Mouse (Mus musculus): Measurements from ENCODE around the gene Gm17455. TPM values are rescaled to one million over a fixed set of nuclear protein-coding genes. Genes with fewer than 3 reads are reported as not detected.
A peak's percentile ranks its signal among the peaks of the same experiment; 100 is the strongest.

Gm17455 gene
- polyA plus RNA-seq, 1 experiment from 2014 or later: 0.72 TPM

GRCm38 (mm10) chr10:60357441-60357840 lies 42.1 kb upstream of the Gm17455 start:
- Histone ChIP-seq H3K27ac (ENCODE audit: low read length) (no peak overlapping the region), H3K9ac (ENCODE audit: low read depth, low read length) (no peak overlapping the region), H3K4me1 (ENCODE audit: control insufficient read depth, insufficient read depth, low read length) (peaks cover 18% of the 10 kb centered on the region), H3K4me2 (ENCODE audit: low read depth, low read length) (no peak overlapping the region), H3K4me3 (ENCODE audit: low read length) (no peak overlapping the region), H3K27me3 (replicated peaks; ENCODE audit: control insufficient read depth, insufficient read depth, low read length) (no peaks in the 10 kb centered on the region), H3K36me3 (ENCODE audit: control insufficient read depth, insufficient read depth, low read length) (0 out of 2 replicates have a peak, but pooled peaks cover 2% of the 10 kb centered on the region), H3K9me3 (ENCODE audit: control insufficient read depth, low read length) (no peaks in the 10 kb centered on the region)
- WGBS: 88% methylated on average over 4 of the region's 4 CpGs
- ATAC-seq: no peak

- H3K36me3 ChIP-seq (ENCODE audit: control insufficient read depth, insufficient read depth, low read length): 0 out of 2 replicates have a peak, but pooled peaks cover 2% of the 10 kb centered on the region
- H3K9me3 ChIP-seq (ENCODE audit: control insufficient read depth, low read length): no peaks in the 10 kb centered on the region
- no peaks in the 10 kb centered on the region for H3K27me3 ChIP-seq (replicated peaks; ENCODE audit: control insufficient read depth, insufficient read depth, low read length)
- H3K27ac ChIP-seq (ENCODE audit: low read length): no peak overlapping the region
- no peak overlapping the region for H3K9ac ChIP-seq (ENCODE audit: low read depth, low read length)
- WGBS: 95% methylated on average over 14 of the region's 14 CpGs
- no peak overlapping the region for H3K4me2 ChIP-seq (ENCODE audit: low read depth, low read length)
- no peak for ATAC-seq
- peaks cover 20% of the 10 kb centered on the region for H3K4me1 ChIP-seq (ENCODE audit: control insufficient read depth, insufficient read depth, low read length)
- H3K4me3 ChIP-seq (ENCODE audit: low read length): no peak overlapping the region
Observed at GRCm38 (mm10) chr10:60357901-60358300, 41.6 kb upstream of the Gm17455 start.

GRCm38 (mm10) chr10:60358776-60359175 lies 40.8 kb upstream of the Gm17455 start:
- no peak for ATAC-seq
- H3K9me3 ChIP-seq (ENCODE audit: control insufficient read depth, low read length): no peaks in the 10 kb centered on the region
- no peak overlapping the region for H3K4me2 ChIP-seq (ENCODE audit: low read depth, low read length)
- H3K4me1 ChIP-seq (ENCODE audit: control insufficient read depth, insufficient read depth, low read length): peaks cover 20% of the 10 kb centered on the region
- H3K4me3 ChIP-seq (ENCODE audit: low read length): no peak overlapping the region
- H3K27ac ChIP-seq (ENCODE audit: low read length): no peak overlapping the region
- no peak overlapping the region for H3K9ac ChIP-seq (ENCODE audit: low read depth, low read length)
- H3K36me3 ChIP-seq (ENCODE audit: control insufficient read depth, insufficient read depth, low read length): 0 out of 2 replicates have a peak, but pooled peaks cover 2% of the 10 kb centered on the region
- H3K27me3 ChIP-seq (replicated peaks; ENCODE audit: control insufficient read depth, insufficient read depth, low read length): no peaks in the 10 kb centered on the region
- 61% methylated on average over 4 of the region's 4 CpGs for WGBS

GRCm38 (mm10) chr10:60361615-60362309 lies 37.8 kb upstream of the Gm17455 start:
- Histone ChIP-seq H3K9me3 (ENCODE audit: control insufficient read depth, low read length) (no peaks in the 10 kb centered on the region), H3K27me3 (replicated peaks; ENCODE audit: control insufficient read depth, insufficient read depth, low read length) (no peaks in the 10 kb centered on the region; the same call in 1 of the 2 replicates), H3K27ac (ENCODE audit: low read length) (peak overlapping the region; percentile 63), H3K4me3 (ENCODE audit: low read length) (no peak overlapping the region), H3K4me1 (ENCODE audit: control insufficient read depth, insufficient read depth, low read length) (peaks cover 20% of the 10 kb centered on the region), H3K9ac (ENCODE audit: low read depth, low read length) (peak overlapping the region; percentile 22; the same call in 1 of the 2 replicates), H3K4me2 (ENCODE audit: low read depth, low read length) (peak overlapping the region; percentile 3; the same call in 1 of the 2 replicates), H3K36me3 (ENCODE audit: control insufficient read depth, insufficient read depth, low read length) (0 out of 2 replicates have a peak, but pooled peaks cover 2% of the 10 kb centered on the region)
- peak; percentile 24; the same call in 1 of the 2 replicates for ATAC-seq
- WGBS: 45% methylated on average over 12 of the region's 12 CpGs

- H3K4me1 ChIP-seq (ENCODE audit: control insufficient read depth, insufficient read depth, low read length): peaks cover 20% of the 10 kb centered on the region
- H3K27me3 ChIP-seq (replicated peaks; ENCODE audit: control insufficient read depth, insufficient read depth, low read length): no peaks in the 10 kb centered on the region; the same call in 1 of the 2 replicates
- no peak overlapping the region for H3K4me3 ChIP-seq (ENCODE audit: low read length)
- 0 out of 2 replicates have a peak, but pooled peaks cover 2% of the 10 kb centered on the region for H3K36me3 ChIP-seq (ENCODE audit: control insufficient read depth, insufficient read depth, low read length)
- H3K9ac ChIP-seq (ENCODE audit: low read depth, low read length): 0 out of 2 replicates have a peak overlapping the region, but pooled peaks have one; percentile 22
- ATAC-seq: peak; percentile 70
- H3K4me2 ChIP-seq (ENCODE audit: low read depth, low read length): no peak overlapping the region
- no peaks in the 10 kb centered on the region for H3K9me3 ChIP-seq (ENCODE audit: control insufficient read depth, low read length)
- peak overlapping the region; percentile 63 for H3K27ac ChIP-seq (ENCODE audit: low read length)
- 38% methylated on average over 2 of the region's 2 CpGs for WGBS
Observed at GRCm38 (mm10) chr10:60362310-60362628, 37.3 kb upstream of the Gm17455 start.

GRCm38 (mm10) chr10:60363426-60363825 lies 36.1 kb upstream of the Gm17455 start:
- peaks cover 17% of the 10 kb centered on the region for H3K4me1 ChIP-seq (ENCODE audit: control insufficient read depth, insufficient read depth, low read length)
- H3K4me2 ChIP-seq (ENCODE audit: low read depth, low read length): no peak overlapping the region
- H3K4me3 ChIP-seq (ENCODE audit: low read length): no peak overlapping the region
- ATAC-seq: no peak
- no peak overlapping the region for H3K27ac ChIP-seq (ENCODE audit: low read length)
- 66% methylated on average over 6 of the region's 6 CpGs for WGBS
- no peak overlapping the region for H3K9ac ChIP-seq (ENCODE audit: low read depth, low read length)
- no peaks in the 10 kb centered on the region for H3K9me3 ChIP-seq (ENCODE audit: control insufficient read depth, low read length)
- 0 out of 2 replicates have a peak, but pooled peaks cover 2% of the 10 kb centered on the region for H3K36me3 ChIP-seq (ENCODE audit: control insufficient read depth, insufficient read depth, low read length)
- H3K27me3 ChIP-seq (replicated peaks; ENCODE audit: control insufficient read depth, insufficient read depth, low read length): no peaks in the 10 kb centered on the region; the same call in 1 of the 2 replicates

GRCm38 (mm10) chr10:60367145-60367544 lies 32.4 kb upstream of the Gm17455 start:
- H3K4me1 ChIP-seq (ENCODE audit: control insufficient read depth, insufficient read depth, low read length): peaks cover 9% of the 10 kb centered on the region
- no peak overlapping the region for H3K4me2 ChIP-seq (ENCODE audit: low read depth, low read length)
- H3K9me3 ChIP-seq (ENCODE audit: control insufficient read depth, low read length): no peaks in the 10 kb centered on the region
- H3K36me3 ChIP-seq (ENCODE audit: control insufficient read depth, insufficient read depth, low read length): 0 out of 2 replicates have a peak, but pooled peaks cover 2% of the 10 kb centered on the region
- no peak overlapping the region; the same call in 1 of the 2 replicates for H3K27ac ChIP-seq (ENCODE audit: low read length)
- H3K27me3 ChIP-seq (replicated peaks; ENCODE audit: control insufficient read depth, insufficient read depth, low read length): no peaks in the 10 kb centered on the region; the same call in 1 of the 2 replicates
- no peak overlapping the region for H3K4me3 ChIP-seq (ENCODE audit: low read length)
- H3K9ac ChIP-seq (ENCODE audit: low read depth, low read length): no peak overlapping the region
- 76% methylated on average over 2 of the region's 2 CpGs for WGBS
- no peak for ATAC-seq

- Histone ChIP-seq H3K4me3 (ENCODE audit: low read length) (no peak overlapping the region), H3K27me3 (replicated peaks; ENCODE audit: control insufficient read depth, insufficient read depth, low read length) (no peaks in the 10 kb centered on the region; the same call in 1 of the 2 replicates), H3K27ac (ENCODE audit: low read length) (no peak overlapping the region), H3K9ac (ENCODE audit: low read depth, low read length) (no peak overlapping the region), H3K4me1 (ENCODE audit: control insufficient read depth, insufficient read depth, low read length) (peaks cover 2% of the 10 kb centered on the region; the same call in 1 of the 2 replicates), H3K4me2 (ENCODE audit: low read depth, low read length) (no peak overlapping the region), H3K36me3 (ENCODE audit: control insufficient read depth, insufficient read depth, low read length) (0 out of 2 replicates have a peak, but pooled peaks cover 2% of the 10 kb centered on the region), H3K9me3 (ENCODE audit: control insufficient read depth, low read length) (no peaks in the 10 kb centered on the region)
- ATAC-seq: no peak
- 72% methylated on average over 4 of the region's 4 CpGs for WGBS
Observed at GRCm38 (mm10) chr10:60367904-60368303, 31.6 kb upstream of the Gm17455 start.

GRCm38 (mm10) chr10:60369405-60369804 lies 30.1 kb upstream of the Gm17455 start:
- Histone ChIP-seq H3K36me3 (ENCODE audit: control insufficient read depth, insufficient read depth, low read length) (0 out of 2 replicates have a peak, but pooled peaks cover 2% of the 10 kb centered on the region), H3K4me1 (ENCODE audit: control insufficient read depth, insufficient read depth, low read length) (peaks cover 7% of the 10 kb centered on the region), H3K9me3 (ENCODE audit: control insufficient read depth, low read length) (no peaks in the 10 kb centered on the region), H3K4me3 (ENCODE audit: low read length) (no peak overlapping the region), H3K27me3 (replicated peaks; ENCODE audit: control insufficient read depth, insufficient read depth, low read length) (no peaks in the 10 kb centered on the region; the same call in 1 of the 2 replicates), H3K4me2 (ENCODE audit: low read depth, low read length) (no peak overlapping the region), H3K27ac (ENCODE audit: low read length) (no peak overlapping the region), H3K9ac (ENCODE audit: low read depth, low read length) (no peak overlapping the region)
- no peak for ATAC-seq
- 83% methylated on average over 6 of the region's 6 CpGs for WGBS

All from intestine, embryonic 16.5 days (tissue).